Mouse (Mus musculus): ENCODE data around the gene Csnk1g1. TPM values are rescaled to one million over a fixed set of nuclear protein-coding genes. Genes with fewer than 3 reads are reported as not detected.

The Csnk1g1 gene
- polyA plus RNA-seq, 1 experiment from 2014 or later: 8.4 TPM

DNA sequence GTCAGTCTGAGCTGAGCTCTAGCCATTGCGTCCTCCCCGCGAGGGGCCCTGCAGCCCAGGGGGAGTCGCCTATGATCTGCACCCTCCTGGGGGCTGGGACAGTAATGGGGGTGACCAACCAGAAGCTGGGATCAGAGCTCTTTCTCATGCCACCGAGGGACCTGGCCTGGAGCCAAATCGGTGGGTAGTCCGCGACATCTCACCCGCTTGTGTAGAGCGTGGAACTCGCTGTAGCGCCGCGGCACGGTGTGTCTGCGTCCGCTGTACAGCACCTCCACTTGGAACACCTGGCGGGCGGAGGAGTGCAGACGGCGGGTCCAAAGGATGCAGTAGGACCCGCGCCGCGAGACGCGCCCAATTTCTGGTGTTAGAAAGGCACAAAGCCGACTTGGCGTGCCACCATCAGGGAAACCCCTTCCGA, 160.3 kb downstream of the Csnk1g1 start:
- Histone ChIP-seq H3K27ac (no peak overlapping the region), H3K9ac (ENCODE audit: low read depth, low read length) (peak overlapping the region; percentile 55; the same call in 1 of the 2 replicates), H3K4me2 (ENCODE audit: low read length) (peak overlapping the region; percentile 93), H3K27me3 (ENCODE audit: insufficient read depth, low read length) (peaks cover 6% of the 10 kb centered on the region; the same call in 1 of the 2 replicates), H3K9me3 (replicated peaks; ENCODE audit: low read length) (no peaks in the 10 kb centered on the region), H3K4me1 (replicated peaks; ENCODE audit: insufficient read depth, low read length) (peaks cover 5% of the 10 kb centered on the region; the same call in 1 of the 2 replicates), H3K36me3 (ENCODE audit: insufficient read depth, low read length) (peaks cover 28% of the 10 kb centered on the region), H3K4me3 (replicated peaks; ENCODE audit: low read depth, low read length) (peak overlapping the region; percentile 38)
- no peak for DNase-seq (ENCODE audit: low spot score)
- TF ChIP-seq CTCF (IDR thresholded peaks at IDR 0.05; ENCODE audit: low read depth): no peak
- ATAC-seq (replicated peaks; ENCODE audit: low FRiP score, low read depth): peak; percentile 49; the same call in 1 of the 2 replicates
- 2% methylated on average over 30 of the region's 30 CpGs for WGBS

DNA sequence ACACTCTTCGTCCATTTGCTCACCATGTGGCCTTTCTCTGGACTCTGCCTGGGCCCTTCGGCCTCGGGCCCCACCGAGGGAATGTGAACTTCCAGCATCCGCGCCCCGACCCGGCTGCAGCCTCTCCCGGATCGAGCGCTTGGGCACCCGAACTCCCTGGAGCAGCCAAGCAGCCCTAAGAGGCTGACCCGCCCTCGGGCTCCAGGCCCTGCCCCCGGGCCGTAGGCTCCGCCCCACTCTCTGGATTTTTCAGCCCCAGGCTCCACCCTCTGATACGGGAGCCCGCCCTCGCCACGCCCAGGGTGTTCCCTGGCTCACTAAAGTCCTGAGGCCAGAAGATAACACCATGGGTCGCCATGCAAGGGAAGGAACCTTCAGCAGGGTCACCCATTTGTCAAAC, 160.9 kb downstream of the Csnk1g1 start, which contains the start of gene Snx22:
TSS of gene Snx22 (minus strand) at position 137 of the 400 bp plus-strand sequence.
- peaks cover 22% of the 10 kb centered on the region for H3K36me3 ChIP-seq (ENCODE audit: insufficient read depth, low read length)
- H3K4me1 ChIP-seq (replicated peaks; ENCODE audit: insufficient read depth, low read length): peaks cover 5% of the 10 kb centered on the region; the same call in 1 of the 2 replicates
- peak; percentile 92 for ATAC-seq (replicated peaks; ENCODE audit: low FRiP score, low read depth)
- H3K27me3 ChIP-seq (ENCODE audit: insufficient read depth, low read length): peaks cover 6% of the 10 kb centered on the region; the same call in 1 of the 2 replicates
- 2% methylated on average over 21 of the region's 22 CpGs for WGBS
- peak within 1 kb of the TSS; percentile 55; the same call in 1 of the 2 replicates for H3K9ac ChIP-seq (ENCODE audit: low read depth, low read length)
- peak; percentile 90 for DNase-seq (ENCODE audit: low spot score)
- H3K27ac ChIP-seq: no peak within 1 kb of the TSS
- TF ChIP-seq CTCF (IDR thresholded peaks at IDR 0.05; ENCODE audit: low read depth): no peak
- H3K4me2 ChIP-seq (ENCODE audit: low read length): peak within 1 kb of the TSS; percentile 93
- peak within 1 kb of the TSS; percentile 38 for H3K4me3 ChIP-seq (replicated peaks; ENCODE audit: low read depth, low read length)
- H3K9me3 ChIP-seq (replicated peaks; ENCODE audit: low read length): no peaks in the 10 kb centered on the region

DNA sequence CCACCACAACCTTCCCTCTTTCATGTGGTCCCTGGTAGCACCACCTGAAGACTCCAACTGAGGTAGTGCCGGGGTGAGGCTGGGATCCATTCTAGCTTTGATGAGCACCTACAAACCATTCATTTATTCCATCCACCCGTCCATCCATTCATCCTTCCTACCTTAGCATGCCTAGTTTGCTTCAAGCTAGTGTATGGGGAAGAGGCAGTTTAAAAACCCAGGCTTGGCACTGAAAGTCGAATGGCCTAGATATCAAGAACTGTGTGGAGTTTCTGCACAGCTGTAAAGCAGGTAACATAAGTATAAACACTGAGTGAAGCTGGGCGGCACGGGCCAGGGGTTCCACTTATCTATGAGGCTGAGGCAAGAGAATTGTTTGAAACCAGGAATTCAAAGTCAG, 161.4 kb downstream of the Csnk1g1 start:
- peaks cover 20% of the 10 kb centered on the region for H3K36me3 ChIP-seq (ENCODE audit: insufficient read depth, low read length)
- H3K9me3 ChIP-seq (replicated peaks; ENCODE audit: low read length): no peaks in the 10 kb centered on the region
- no peak for TF ChIP-seq CTCF (IDR thresholded peaks at IDR 0.05; ENCODE audit: low read depth)
- WGBS: 88% methylated on average over 5 of the region's 5 CpGs
- H3K27ac ChIP-seq: no peak overlapping the region
- H3K9ac ChIP-seq (ENCODE audit: low read depth, low read length): no peak overlapping the region
- H3K4me3 ChIP-seq (replicated peaks; ENCODE audit: low read depth, low read length): no peak overlapping the region
- no peak for DNase-seq (ENCODE audit: low spot score)
- H3K27me3 ChIP-seq (ENCODE audit: insufficient read depth, low read length): peaks cover 6% of the 10 kb centered on the region; the same call in 1 of the 2 replicates
- H3K4me2 ChIP-seq (ENCODE audit: low read length): no peak overlapping the region
- no peak for ATAC-seq (replicated peaks; ENCODE audit: low FRiP score, low read depth)
- peaks cover 5% of the 10 kb centered on the region; the same call in 1 of the 2 replicates for H3K4me1 ChIP-seq (replicated peaks; ENCODE audit: insufficient read depth, low read length)

DNA sequence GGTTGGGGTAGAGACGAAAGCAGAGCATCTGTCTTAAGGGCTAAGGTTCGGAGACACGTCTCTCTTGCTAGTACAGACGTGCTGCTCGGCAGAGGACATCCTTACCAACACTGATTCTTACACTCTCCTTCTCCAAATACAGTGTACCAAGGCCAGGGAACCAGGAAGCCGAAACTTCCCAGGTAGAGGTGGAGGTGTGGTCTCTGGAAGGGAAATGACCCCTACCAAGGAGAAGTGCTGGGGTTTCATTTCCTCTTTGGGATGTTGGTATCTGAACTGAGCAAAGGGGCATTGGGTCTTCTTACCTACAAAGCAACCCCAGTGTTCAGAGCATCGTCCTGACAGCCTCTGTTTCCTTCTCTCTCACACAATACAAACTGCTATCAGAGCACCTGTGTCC, 164.0 kb downstream of the Csnk1g1 start:
- TF ChIP-seq CTCF (IDR thresholded peaks at IDR 0.05; ENCODE audit: low read depth): no peak
- no peaks in the 10 kb centered on the region for H3K9me3 ChIP-seq (replicated peaks; ENCODE audit: low read length)
- H3K4me2 ChIP-seq (ENCODE audit: low read length): no peak overlapping the region
- ATAC-seq (replicated peaks; ENCODE audit: low FRiP score, low read depth) (no peak), DNase-seq (ENCODE audit: low spot score) (no peak)
- H3K36me3 ChIP-seq (ENCODE audit: insufficient read depth, low read length): no peaks in the 10 kb centered on the region
- peaks cover 6% of the 10 kb centered on the region; the same call in 1 of the 2 replicates for H3K27me3 ChIP-seq (ENCODE audit: insufficient read depth, low read length)
- H3K27ac ChIP-seq: no peak overlapping the region
- no peak overlapping the region for H3K4me3 ChIP-seq (replicated peaks; ENCODE audit: low read depth, low read length)
- 90% methylated on average over 7 of the region's 7 CpGs for WGBS
- no peak overlapping the region for H3K9ac ChIP-seq (ENCODE audit: low read depth, low read length)
- H3K4me1 ChIP-seq (replicated peaks; ENCODE audit: insufficient read depth, low read length): peaks cover 5% of the 10 kb centered on the region; the same call in 1 of the 2 replicates

DNA sequence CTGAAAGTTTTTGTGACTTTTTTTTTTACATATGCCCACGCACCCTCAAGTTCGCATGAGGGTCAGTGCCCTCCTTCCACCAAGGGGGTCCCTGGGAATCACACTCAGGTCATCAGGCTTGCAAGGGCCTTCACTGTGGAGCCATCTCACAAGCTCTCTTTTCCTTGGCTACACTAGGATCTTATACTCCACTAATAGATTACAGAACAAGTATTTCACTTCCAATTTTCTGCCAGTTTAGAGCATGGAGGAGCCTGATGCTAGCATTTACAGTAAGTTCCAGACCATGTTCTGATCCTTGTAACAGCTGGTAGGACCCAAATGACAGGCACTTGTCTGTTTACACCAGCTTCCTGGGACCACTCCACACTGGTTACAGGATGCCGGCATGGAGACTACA, 169.3 kb downstream of the Csnk1g1 start:
- WGBS: 62% methylated on average over 3 of the region's 3 CpGs
- Histone ChIP-seq H3K9ac (ENCODE audit: low read depth, low read length) (no peak overlapping the region), H3K27me3 (ENCODE audit: insufficient read depth, low read length) (no peaks in the 10 kb centered on the region), H3K27ac (no peak overlapping the region), H3K36me3 (ENCODE audit: insufficient read depth, low read length) (no peaks in the 10 kb centered on the region), H3K4me2 (ENCODE audit: low read length) (0 out of 2 replicates have a peak overlapping the region, but pooled peaks have one; percentile 11), H3K4me3 (replicated peaks; ENCODE audit: low read depth, low read length) (no peak overlapping the region), H3K4me1 (replicated peaks; ENCODE audit: insufficient read depth, low read length) (no peaks in the 10 kb centered on the region), H3K9me3 (replicated peaks; ENCODE audit: low read length) (no peaks in the 10 kb centered on the region)
- DNase-seq (ENCODE audit: low spot score) (no peak), ATAC-seq (replicated peaks; ENCODE audit: low FRiP score, low read depth) (no peak)
- TF ChIP-seq CTCF (IDR thresholded peaks at IDR 0.05; ENCODE audit: low read depth): no peak

DNA sequence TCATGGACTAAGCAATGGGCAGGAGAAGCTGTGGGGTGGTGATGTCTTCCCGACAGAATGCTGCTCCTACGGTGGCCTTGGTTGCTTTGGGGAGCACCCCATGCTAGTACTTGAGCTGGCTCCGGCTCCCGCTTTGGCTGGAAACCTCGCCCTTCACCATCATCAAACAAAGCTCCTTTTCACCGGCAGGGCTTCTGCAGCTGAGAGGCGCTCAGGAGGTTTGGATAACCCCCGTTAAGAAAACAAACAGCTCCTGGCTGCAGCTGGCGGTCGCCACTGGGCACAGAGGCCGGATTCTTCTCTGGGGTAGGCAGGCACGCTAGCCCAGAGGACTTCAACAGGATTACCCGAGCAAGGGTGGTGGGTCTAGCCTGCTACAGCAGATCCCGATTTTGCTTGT, 169.8 kb downstream of the Csnk1g1 start:
- peak; percentile 31 for DNase-seq (ENCODE audit: low spot score)
- ATAC-seq (replicated peaks; ENCODE audit: low FRiP score, low read depth): no peak
- no peak for TF ChIP-seq CTCF (IDR thresholded peaks at IDR 0.05; ENCODE audit: low read depth)

More for the DNA sequence above, 169.8 kb downstream of the Csnk1g1 start:
- Histone ChIP-seq H3K9ac (ENCODE audit: low read depth, low read length) (no peak overlapping the region), H3K4me3 (replicated peaks; ENCODE audit: low read depth, low read length) (no peak overlapping the region), H3K36me3 (ENCODE audit: insufficient read depth, low read length) (no peaks in the 10 kb centered on the region), H3K4me2 (ENCODE audit: low read length) (peak overlapping the region; percentile 11; the same call in 1 of the 2 replicates), H3K27me3 (ENCODE audit: insufficient read depth, low read length) (no peaks in the 10 kb centered on the region), H3K27ac (no peak overlapping the region), H3K4me1 (replicated peaks; ENCODE audit: insufficient read depth, low read length) (no peaks in the 10 kb centered on the region), H3K9me3 (replicated peaks; ENCODE audit: low read length) (no peaks in the 10 kb centered on the region)
- WGBS: 9% methylated on average over 14 of the region's 14 CpGs
